9 mouse cellular contexts compared by ENCODE assay signal in genomic region chr16:11670251-11670970, GRCm38 (mm10).
DNase-seq lines count a peak whose midpoint lies in the region; ATAC-seq and TF ChIP-seq lines count a peak whose summit lies in the region.
"Had no signal": no experiment of that assay in that cellular context is flagged by ENCODE, and none has a peak within 500 bp of the region (broad histone marks: within the 10 kb centered on the region; RNA-seq: fewer than 3 reads in every experiment).

No protein-coding gene starts in this region.

- no peak overlapping the region for H3K4me2 ChIP-seq in liver, embryonic 14.5 days (ENCODE audit: low read depth)
- H3K4me2 ChIP-seq: embryonic facial prominence, embryonic 13.5 days had no signal

- no peak overlapping the region for H3K27ac ChIP-seq in bone marrow, adult 2 months (ENCODE audit: control insufficient read depth, insufficient read depth, low read depth, low read length, poor library complexity)
- H3K27ac ChIP-seq in liver, embryonic 14.5 days = no peak overlapping the region
- H3K27ac ChIP-seq: embryonic facial prominence, embryonic 13.5 days had no signal

- TF ChIP-seq POLR2A in bone marrow, adult 2 months (IDR thresholded peaks at IDR 0.05; ENCODE audit: borderline replicate concordance, control insufficient read depth, low read depth, low read length) = no peak

- intact Hi-C loops in left cerebral cortex, postnatal 4 days (cut with DNase I) = no loop called here

- no peaks in the 10 kb centered on the region for H3K9me3 ChIP-seq in liver, embryonic 14.5 days (ENCODE audit: control insufficient read depth, low read length)
- H3K9me3 ChIP-seq: embryonic facial prominence, embryonic 13.5 days had no signal

- H3K4me3 ChIP-seq in bone marrow, adult 2 months (replicated peaks; ENCODE audit: control insufficient read depth, low read depth, low read length) = no peak overlapping the region
- no peak overlapping the region for H3K4me3 ChIP-seq in liver, embryonic 14.5 days (ENCODE audit: insufficient read depth in 1 of 2, low read depth in 2 of 2, low read length in 2 of 2)
- H3K4me3 ChIP-seq: embryonic facial prominence, embryonic 13.5 days had no signal

- H3K9ac ChIP-seq in liver, embryonic 14.5 days (replicated peaks) = no peak overlapping the region
- H3K9ac ChIP-seq: embryonic facial prominence, embryonic 13.5 days had no signal

- no peaks in the 10 kb centered on the region for H3K27me3 ChIP-seq in liver, embryonic 14.5 days (ENCODE audit: control insufficient read depth, insufficient read depth, low read length)
- H3K27me3 ChIP-seq: embryonic facial prominence, embryonic 13.5 days had no signal

- H3K4me1 ChIP-seq in bone marrow, adult 2 months (ENCODE audit: control insufficient read depth, insufficient read depth, low read length) = peaks cover 4% of the 10 kb centered on the region
- no peaks in the 10 kb centered on the region for H3K4me1 ChIP-seq in liver, embryonic 14.5 days (replicated peaks; ENCODE audit: control insufficient read depth in 2 of 2, insufficient read depth in 2 of 2, low read length in 1 of 2)
- H3K4me1 ChIP-seq: embryonic facial prominence, embryonic 13.5 days had no signal

- peak; percentile 48 for TF ChIP-seq CTCF in bone marrow, adult 2 months (IDR thresholded peaks at IDR 0.05; ENCODE audit: control insufficient read depth, insufficient read depth, low read length)
- peak; percentile 94 for TF ChIP-seq CTCF in liver, embryonic 14.5 days (IDR thresholded peaks at IDR 0.05; ENCODE audit: low read depth)

- no peaks in the 10 kb centered on the region for H3K36me3 ChIP-seq in liver, embryonic 14.5 days (replicated peaks; ENCODE audit: control insufficient read depth, insufficient read depth, low read depth)
- H3K36me3 ChIP-seq: embryonic facial prominence, embryonic 13.5 days had no signal

- TF ChIP-seq EP300 in liver, embryonic 14.5 days (IDR thresholded peaks at IDR 0.05; ENCODE audit: low read depth) = no peak

- ATAC-seq in frontal cortex, adult (ENCODE audit: low TSS enrichment) = 0 out of 2 replicates have a peak, but pooled peaks have one; percentile 29
- ATAC-seq in liver, embryonic 14.5 days (ENCODE audit: insufficient read depth) = no peak

- DNase-seq in frontal cortex, adult 2 months (ENCODE audit: extremely low spot score in 1 of 2, low spot score in 1 of 2) = no peak
- peak; percentile 73 for DNase-seq in left cerebral cortex, postnatal 4 days
- DNase-seq in left cerebral cortex, adult 8-10 months (ENCODE audit: low spot score in 2 of 2) = no peak
- DNase-seq in liver, embryonic 14.5 days (ENCODE audit: low read depth in 3 of 3, low spot score in 3 of 3) = no peak
- no peak for DNase-seq in spleen, postnatal 4 days (ENCODE audit: low spot score in 2 of 2)
- no peak for DNase-seq in right cerebral cortex, postnatal 14 days

- 78% methylated on average over 9 of the region's 9 CpGs for WGBS in bone marrow, adult 2 months
- WGBS in liver, embryonic 14.5 days (ENCODE audit: insufficient replicate concordance) = 77% methylated on average over 9 of the region's 9 CpGs
